Mouse (Mus musculus) gastrocnemius, adult 18-20 months (tissue): Measurements from ENCODE around the gene Apoa1. TPM values are rescaled to one million over a fixed set of nuclear protein-coding genes. Genes with fewer than 3 reads are reported as not detected.

Experiments
- DNase-seq: peaks from one replicate; pipeline ENCODE4 v3.0.0; 2021; ENCODE audit warnings: low spot score
- long read RNA-seq, 2 experiments: library from polyadenylated mRNA; stranded (forward); transcript quantifications; one replicate each; pipeline ENCODE4 v2.0.0; 2021
- total RNA-seq, 2 experiments: library from RNA; stranded (reverse); gene quantifications; 2 replicates each; pipeline ENCODE4 v1.2.3; 2021

The Apoa1 gene
- total RNA-seq: 1 to 10 TPM in 1 of 2 experiments, not detected in 1; 3.5 TPM
- long read RNA-seq, experiment 1: 0 reads
- long read RNA-seq, experiment 2: 0 reads

GRCm38 (mm10) chr9:46228491-46228890, at the start of gene Apoa1:
TSS of gene Apoa1 (plus strand) at chr9:46228580.
- no peak for DNase-seq

- no peak for DNase-seq
These were observed 49.8 kb upstream of the Apoa1 start for GRCm38 (mm10) chr9:46178595-46178994.

DNA sequence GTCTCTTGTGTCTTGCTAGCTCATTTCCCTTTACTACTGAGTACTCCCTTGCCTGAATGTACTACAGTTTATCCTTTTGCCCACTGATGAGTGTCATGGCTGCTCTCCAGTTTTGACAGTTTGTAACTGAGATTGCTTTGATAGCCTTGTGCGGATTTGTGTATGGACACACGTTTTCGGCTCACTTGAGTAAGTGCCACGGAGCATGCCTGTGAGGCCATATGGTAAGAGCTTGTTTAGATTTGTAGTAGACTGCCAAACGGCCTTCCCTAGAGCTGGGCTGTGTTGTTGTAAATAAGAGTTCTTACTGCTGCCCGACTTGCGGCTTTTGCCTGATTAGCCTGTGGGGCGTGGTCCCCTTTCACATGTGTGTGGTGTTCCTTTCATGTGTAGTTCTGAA, 47.1 kb upstream of the Apoa1 start:
- DNase-seq: no peak

DNA sequence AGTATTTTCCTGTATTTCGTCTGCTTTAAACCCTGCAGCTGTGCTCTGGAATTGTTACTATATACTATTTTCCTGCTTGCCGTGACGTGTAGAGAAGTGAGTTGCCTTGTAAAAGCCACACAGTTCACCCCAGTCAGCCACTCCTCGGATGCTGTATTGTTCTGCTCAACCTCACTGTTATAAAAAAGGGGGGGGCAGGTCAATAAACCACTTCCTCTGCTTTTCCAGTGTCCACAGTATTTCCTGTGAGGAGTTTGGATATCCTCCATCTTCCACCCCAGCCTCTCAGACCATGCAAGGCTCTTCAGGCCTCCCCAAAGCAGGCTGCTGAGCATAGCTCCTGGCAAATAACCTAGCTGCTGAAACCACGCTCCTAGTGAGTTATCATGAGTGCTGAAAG, 43.8 kb upstream of the Apoa1 start:
- no peak for DNase-seq

- peak; percentile 29 for DNase-seq
These were observed 43.2 kb upstream of the Apoa1 start for GRCm38 (mm10) chr9:46185191-46185590.

- no peak for DNase-seq
These were observed 42.0 kb upstream of the Apoa1 start for GRCm38 (mm10) chr9:46186387-46186786.

DNA sequence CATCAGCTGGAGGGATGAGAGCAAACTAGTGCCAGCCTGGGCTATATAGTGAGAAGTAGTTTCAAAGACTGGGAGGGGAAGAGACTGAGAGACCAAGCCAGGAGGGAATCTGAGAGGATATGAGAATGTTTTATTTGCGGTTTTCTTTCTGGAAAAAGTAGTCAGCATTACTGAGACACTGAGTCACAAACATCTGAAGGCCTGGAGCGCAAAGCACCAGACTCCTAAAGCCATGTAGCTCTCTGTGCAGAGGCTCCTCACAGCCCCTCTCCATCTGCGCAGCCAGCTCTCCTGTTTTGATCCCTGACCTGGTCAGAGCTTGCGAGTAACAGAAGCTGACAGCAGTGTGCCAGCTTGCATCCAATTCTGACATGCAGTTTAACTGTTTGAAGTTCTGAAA, 40.0 kb upstream of the Apoa1 start:
- no peak for DNase-seq

DNA sequence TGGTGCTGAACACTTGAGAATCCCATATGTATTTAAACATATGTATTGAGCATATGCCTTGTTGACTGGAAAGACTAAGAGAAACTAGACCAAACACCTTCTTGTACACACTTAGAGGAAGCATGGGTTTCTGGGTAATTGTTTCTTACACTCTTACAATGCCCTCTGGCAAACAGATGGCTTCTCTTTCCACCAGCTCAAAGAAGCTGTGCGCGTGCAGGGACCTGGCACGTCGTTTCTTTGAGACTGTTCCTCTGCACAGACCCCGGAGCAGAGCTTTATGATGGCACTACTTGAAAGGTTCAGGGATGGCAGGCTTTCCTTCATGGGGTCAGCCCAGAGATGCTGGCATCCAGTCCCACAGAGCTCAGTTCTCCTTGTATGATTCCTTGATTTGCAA, 39.4 kb upstream of the Apoa1 start:
- no peak for DNase-seq

DNA sequence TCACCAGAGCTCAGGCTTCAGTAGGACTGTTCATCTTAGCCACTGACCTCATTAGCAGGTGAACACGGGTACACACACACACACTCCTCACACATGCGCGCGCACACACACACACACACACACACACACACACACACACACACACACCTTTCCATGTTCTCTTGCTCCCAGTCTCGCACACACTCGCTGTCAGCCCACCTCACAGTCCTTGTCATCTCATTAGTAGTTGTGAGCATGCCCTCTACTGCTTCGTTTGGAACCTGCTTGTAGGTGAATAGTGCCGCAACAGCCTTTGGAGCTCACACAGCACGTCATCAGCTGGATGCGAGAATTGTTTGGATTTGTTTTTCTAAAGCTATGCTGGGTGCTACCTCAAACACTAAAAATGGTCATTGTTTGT, 39.0 kb upstream of the Apoa1 start:
- no peak for DNase-seq

GRCm38 (mm10) chr9:46191234-46191633, 37.1 kb upstream of the Apoa1 start:
- no peak for DNase-seq

DNA sequence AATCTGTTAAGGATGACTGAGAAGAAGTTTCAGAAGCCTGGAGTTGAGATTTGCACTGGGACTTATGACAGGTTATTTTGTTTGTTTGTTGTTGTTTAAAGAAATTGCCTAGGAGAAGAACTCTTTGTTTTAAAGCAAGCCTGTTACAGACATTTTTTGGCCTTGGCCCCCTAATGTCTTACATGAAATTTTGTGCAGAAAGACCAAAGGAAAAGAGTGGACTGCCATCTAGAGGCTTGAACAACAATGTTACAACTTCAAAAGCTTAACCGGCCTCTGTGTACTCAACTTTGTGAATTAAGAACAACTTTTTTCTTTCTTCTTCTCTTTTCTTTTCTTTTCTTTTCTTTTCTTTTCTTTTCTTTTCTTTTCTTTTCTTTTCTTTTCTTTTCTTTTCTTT, 36.7 kb upstream of the Apoa1 start:
- DNase-seq: peak; percentile 48

DNA sequence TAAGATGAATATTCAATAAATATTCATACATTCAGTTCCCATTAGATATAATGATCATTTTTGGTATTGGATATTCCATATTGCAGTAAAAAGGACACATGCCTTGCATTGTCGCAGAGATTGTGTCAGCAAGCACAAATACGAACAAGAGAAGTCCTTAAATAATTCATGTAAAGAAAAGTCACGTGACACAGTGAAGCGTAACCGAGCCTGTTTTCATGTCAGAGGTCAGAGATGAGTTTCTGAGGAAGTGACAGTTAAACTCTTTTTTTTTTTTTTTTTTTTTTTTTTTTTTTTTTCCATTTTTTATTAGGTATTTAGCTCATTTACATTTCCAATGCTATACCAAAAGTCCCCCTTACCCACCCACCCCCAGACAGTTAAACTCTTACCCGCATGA, 35.7 kb upstream of the Apoa1 start:
- DNase-seq: no peak

DNA sequence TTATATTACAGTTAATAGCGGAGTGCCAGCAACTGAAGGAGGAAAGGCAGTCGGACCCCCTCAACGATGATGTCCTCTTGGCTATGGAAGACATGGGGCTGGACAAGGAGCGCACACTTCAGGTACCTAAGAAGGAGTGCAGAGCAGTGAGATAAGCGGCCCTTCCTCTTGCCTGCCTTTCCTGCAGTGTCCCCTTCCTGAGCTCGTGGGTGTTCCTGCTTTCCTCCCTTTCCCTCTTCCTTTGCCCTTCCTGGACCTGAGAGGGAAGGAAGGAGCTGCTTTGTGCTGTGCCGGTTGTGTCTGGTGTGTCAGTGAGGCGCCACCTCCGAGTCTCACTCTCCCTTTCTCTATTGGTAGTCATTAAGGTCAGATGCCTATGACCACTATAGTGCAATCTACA, 33.6 kb upstream of the Apoa1 start:
- DNase-seq: no peak

- peak; percentile 61 for DNase-seq
These were observed 31.6 kb upstream of the Apoa1 start for GRCm38 (mm10) chr9:46196699-46197169.

- DNase-seq: no peak
These were observed 29.9 kb upstream of the Apoa1 start for GRCm38 (mm10) chr9:46198461-46198860.

- DNase-seq: no peak
These were observed 29.4 kb upstream of the Apoa1 start for GRCm38 (mm10) chr9:46198936-46199335.

GRCm38 (mm10) chr9:46199609-46200008, 28.8 kb upstream of the Apoa1 start:
- no peak for DNase-seq

DNA sequence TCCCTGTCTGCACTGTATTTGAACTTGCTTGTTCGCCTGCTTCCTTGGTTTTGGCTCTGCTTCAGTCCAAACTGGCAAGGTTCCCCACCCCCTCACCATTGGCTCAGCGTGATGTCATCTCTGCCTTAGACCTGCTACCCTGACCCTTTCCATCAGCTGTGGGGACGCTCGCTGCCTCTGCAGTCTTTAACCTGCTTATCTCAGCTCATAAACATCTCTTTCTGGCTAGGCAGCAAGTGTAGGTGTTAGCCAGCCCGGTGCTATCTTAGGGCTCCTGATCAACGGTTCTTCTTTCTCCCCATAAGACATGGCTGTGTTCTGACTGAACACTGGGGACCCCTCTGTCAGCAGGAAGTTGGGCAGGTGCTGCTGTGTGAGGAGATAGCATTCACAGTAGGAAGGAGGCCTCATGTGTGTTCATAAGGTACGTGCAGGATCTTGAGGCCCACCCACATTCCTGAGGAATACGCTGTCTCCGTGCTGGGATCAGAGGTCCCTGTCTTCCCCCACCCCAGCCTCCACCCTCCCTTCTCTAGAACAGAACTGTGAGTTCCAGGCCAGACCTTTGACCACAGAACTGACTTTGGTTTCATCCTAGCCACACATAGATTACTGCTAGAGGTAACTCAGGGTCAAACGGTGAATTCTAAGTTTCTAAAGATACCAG, 21.4 kb upstream of the Apoa1 start:
- no peak for DNase-seq

- DNase-seq: no peak
These were observed 20.9 kb upstream of the Apoa1 start for GRCm38 (mm10) chr9:46207501-46207869.

DNA sequence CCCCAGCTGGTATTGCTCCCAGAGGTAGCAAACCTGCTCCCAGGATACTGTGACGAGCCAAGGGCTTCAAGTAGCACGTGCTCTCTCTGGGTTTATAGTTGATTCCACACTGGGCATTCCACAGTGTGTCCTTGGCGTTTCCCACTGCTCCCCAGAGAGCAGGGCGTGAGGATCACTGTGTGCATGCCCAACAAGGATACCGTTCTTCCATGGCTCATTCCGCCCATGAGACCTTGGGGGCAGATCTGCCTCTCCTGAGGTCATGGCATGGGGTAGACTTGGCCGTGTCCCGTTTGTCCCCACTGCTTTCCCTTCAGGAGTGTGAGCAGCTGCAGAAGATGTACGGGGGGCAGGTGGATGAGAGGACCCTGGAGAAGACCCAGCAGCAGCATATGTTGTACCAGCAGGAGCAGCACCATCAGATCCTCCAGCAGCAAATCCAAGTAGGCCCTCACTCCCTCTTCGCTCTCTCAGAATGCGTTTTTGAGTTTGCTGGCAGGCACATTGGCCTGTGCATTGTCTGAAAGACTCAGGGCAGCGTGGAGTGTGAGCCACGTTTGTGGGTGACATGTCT, 19.9 kb upstream of the Apoa1 start:
- DNase-seq: no peak

GRCm38 (mm10) chr9:46210473-46210872, 17.9 kb upstream of the Apoa1 start:
- no peak for DNase-seq

- DNase-seq: no peak
These were observed 14.1 kb upstream of the Apoa1 start for GRCm38 (mm10) chr9:46214276-46214675.

DNA sequence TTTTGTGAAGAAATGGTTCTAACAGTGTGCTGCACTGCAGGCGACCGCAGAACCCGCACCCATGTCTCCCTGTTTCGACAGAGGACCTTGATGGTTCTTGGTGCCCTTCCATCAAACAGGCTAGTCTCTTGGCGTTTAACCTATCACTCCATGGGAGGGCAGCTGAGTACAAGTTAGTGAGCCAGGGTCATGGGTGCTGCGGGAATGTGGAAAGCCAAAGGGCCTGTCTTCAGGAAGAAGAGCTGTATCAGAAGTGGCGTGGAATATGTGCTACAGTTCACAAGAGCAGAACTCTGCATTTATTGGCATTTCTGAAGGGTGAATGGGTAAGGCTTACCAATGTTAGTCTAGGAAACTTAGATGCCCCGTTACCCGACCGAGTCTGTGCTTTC, 13.4 kb upstream of the Apoa1 start:
- DNase-seq: no peak
